Mouse (Mus musculus) limb, embryonic 11.5 days (tissue): ENCODE measurements around the gene Ppp1cb. TPM values are rescaled to one million over a fixed set of nuclear protein-coding genes. Genes with fewer than 3 reads are reported as not detected.

Source experiments
- ATAC-seq: fragments of 200-750 bp; cut with Nextera tagmentation; 2 replicates; pipeline ENCODE4 v1.8.0; 2017; ENCODE audit warnings: low read depth; ENCODE audit not compliant: insufficient number of reproducible peaks, low FRiP score, low TSS enrichment
- DNase-seq: peaks from one replicate; pipeline ENCODE4 v3.0.0-alpha.2; 2015; ENCODE audit warnings: low spot score
- H3K27ac ChIP-seq: fragments of 300-500 bp; sonication (generic); replicated peaks from 2 replicates; pipeline ENCODE4 v1.5.1; 2014; ENCODE audit warnings: low read depth, mild to moderate bottlenecking, low read length
- H3K27me3 ChIP-seq: fragments of 300-500 bp; sonication (generic); 2 replicates; pipeline ENCODE4 v1.6.1; 2014; ENCODE audit warnings: mild to moderate bottlenecking, low read length, mixed read lengths; ENCODE audit not compliant: control insufficient read depth, insufficient read depth
- H3K36me3 ChIP-seq: fragments of 300-500 bp; sonication (generic); 2 replicates; pipeline ENCODE4 v1.6.1; 2014; ENCODE audit warnings: mild to moderate bottlenecking, low read length, moderate library complexity, mixed read lengths; ENCODE audit not compliant: control insufficient read depth, insufficient read depth
- H3K4me1 ChIP-seq: fragments of 300-500 bp; sonication (generic); 2 replicates; pipeline ENCODE4 v1.6.1; 2014; ENCODE audit warnings: low read length, mixed read lengths; ENCODE audit not compliant: control insufficient read depth, insufficient read depth
- H3K4me2 ChIP-seq: fragments of 300-500 bp; sonication (generic); 2 replicates; pipeline ENCODE4 v1.6.1; 2014; ENCODE audit warnings: low read depth, mild to moderate bottlenecking, moderate library complexity; ENCODE audit not compliant: severe bottlenecking
- H3K4me3 ChIP-seq: fragments of 300-500 bp; sonication (generic); 2 replicates; pipeline ENCODE4 v1.5.1; 2014; ENCODE audit warnings: low read depth, low read length
- H3K9ac ChIP-seq: fragments of 300-500 bp; sonication (generic); 2 replicates; pipeline ENCODE4 v1.6.1; 2014; ENCODE audit warnings: mild to moderate bottlenecking, low read length
- H3K9me3 ChIP-seq: fragments of 300-500 bp; sonication (generic); 2 replicates; pipeline ENCODE4 v1.6.1; 2016; ENCODE audit warnings: low read length; ENCODE audit not compliant: control insufficient read depth
- WGBS: fragments of 180-500 bp; shearing (Covaris S2); extraction: QIAGEN DNeasy Blood & Tissue Kit; methylation state at CpG from one replicate; pipeline ENCODE4 v1.1.7; 2014; 5-methylcytosine and 5-hydroxymethylcytosine counted together
- polyA plus RNA-seq: library from polyadenylated mRNA; unstranded; fragments of >200 nt; fragmentation: Nextera tagmentation; extraction: Ambion mirVana; gene quantifications from 2 replicates; pipeline ENCODE4 v1.2.1, GENCODE M21; 2014

Ppp1cb gene
- polyA plus RNA-seq, 1 experiment from 2014 or later: 250 TPM

GRCm38 (mm10) chr5:32437901-32438563, 20.6 kb upstream of the Ppp1cb start:
- no peaks in the 10 kb centered on the region for H3K27me3 ChIP-seq
- no peaks in the 10 kb centered on the region for H3K9me3 ChIP-seq
- no peak overlapping the region for H3K4me2 ChIP-seq
- H3K4me1 ChIP-seq: no peaks in the 10 kb centered on the region
- no peaks in the 10 kb centered on the region for H3K36me3 ChIP-seq
- 61% methylated on average over 4 of the region's 5 CpGs for WGBS
- DNase-seq (no peak), ATAC-seq (no peak)
- H3K4me3 ChIP-seq: no peak overlapping the region
- H3K27ac ChIP-seq: no peak overlapping the region
- H3K9ac ChIP-seq: no peak overlapping the region

- no peak overlapping the region for H3K9ac ChIP-seq
- no peak for ATAC-seq
- H3K4me3 ChIP-seq: no peak overlapping the region
- no peak overlapping the region for H3K4me2 ChIP-seq
- no peaks in the 10 kb centered on the region for H3K9me3 ChIP-seq
- DNase-seq: no peak
- H3K27ac ChIP-seq: no peak overlapping the region
- H3K36me3 ChIP-seq: no peaks in the 10 kb centered on the region
- H3K4me1 ChIP-seq: no peaks in the 10 kb centered on the region
- 73% methylated on average over 2 of the region's 2 CpGs for WGBS
- no peaks in the 10 kb centered on the region for H3K27me3 ChIP-seq
Observed at GRCm38 (mm10) chr5:32438564-32438922, 20.1 kb upstream of the Ppp1cb start.

GRCm38 (mm10) chr5:32441336-32441735, 17.3 kb upstream of the Ppp1cb start:
- no peaks in the 10 kb centered on the region for H3K36me3 ChIP-seq
- no peaks in the 10 kb centered on the region for H3K27me3 ChIP-seq
- H3K9me3 ChIP-seq: no peaks in the 10 kb centered on the region
- no peak overlapping the region for H3K4me3 ChIP-seq
- H3K9ac ChIP-seq: no peak overlapping the region
- DNase-seq (no peak), ATAC-seq (no peak)
- H3K4me1 ChIP-seq: no peaks in the 10 kb centered on the region
- WGBS: 78% methylated on average over 3 of the region's 3 CpGs
- H3K4me2 ChIP-seq: no peak overlapping the region
- H3K27ac ChIP-seq: no peak overlapping the region

- H3K27ac ChIP-seq: no peak overlapping the region
- no peak overlapping the region for H3K4me2 ChIP-seq
- 87% methylated on average over 4 of the region's 4 CpGs for WGBS
- H3K4me3 ChIP-seq: no peak overlapping the region
- no peak overlapping the region for H3K9ac ChIP-seq
- no peaks in the 10 kb centered on the region for H3K4me1 ChIP-seq
- H3K9me3 ChIP-seq: no peaks in the 10 kb centered on the region
- H3K36me3 ChIP-seq: no peaks in the 10 kb centered on the region
- DNase-seq (no peak), ATAC-seq (no peak)
- H3K27me3 ChIP-seq: no peaks in the 10 kb centered on the region
Observed at GRCm38 (mm10) chr5:32441992-32442575, 16.6 kb upstream of the Ppp1cb start.

GRCm38 (mm10) chr5:32443906-32444305, 14.7 kb upstream of the Ppp1cb start:
- WGBS: 87% methylated on average over 3 of the region's 3 CpGs
- Histone ChIP-seq H3K27ac (no peak overlapping the region), H3K4me3 (no peak overlapping the region), H3K27me3 (no peaks in the 10 kb centered on the region), H3K4me2 (no peak overlapping the region), H3K36me3 (no peaks in the 10 kb centered on the region), H3K9me3 (no peaks in the 10 kb centered on the region), H3K4me1 (no peaks in the 10 kb centered on the region), H3K9ac (no peak overlapping the region)
- ATAC-seq (no peak), DNase-seq (no peak)

GRCm38 (mm10) chr5:32445287-32445921, 13.2 kb upstream of the Ppp1cb start:
- H3K4me2 ChIP-seq: no peak overlapping the region
- H3K36me3 ChIP-seq: no peaks in the 10 kb centered on the region
- H3K9ac ChIP-seq: no peak overlapping the region
- H3K27ac ChIP-seq: no peak overlapping the region
- no peak overlapping the region for H3K4me3 ChIP-seq
- H3K27me3 ChIP-seq: no peaks in the 10 kb centered on the region
- ATAC-seq: no peak
- 45% methylated on average over 11 of the region's 11 CpGs for WGBS
- DNase-seq: no peak
- no peaks in the 10 kb centered on the region for H3K4me1 ChIP-seq
- no peaks in the 10 kb centered on the region for H3K9me3 ChIP-seq

- Histone ChIP-seq H3K36me3 (no peaks in the 10 kb centered on the region), H3K27ac (no peak overlapping the region), H3K4me2 (no peak overlapping the region), H3K27me3 (no peaks in the 10 kb centered on the region), H3K9ac (no peak overlapping the region), H3K4me3 (no peak overlapping the region), H3K4me1 (no peaks in the 10 kb centered on the region), H3K9me3 (no peaks in the 10 kb centered on the region)
- 0 out of 2 replicates have a peak, but pooled peaks have one; percentile 31 for ATAC-seq
- DNase-seq: no peak
- WGBS: 50% methylated on average over 5 of the region's 5 CpGs
Observed at GRCm38 (mm10) chr5:32446394-32446793, 12.2 kb upstream of the Ppp1cb start.

GRCm38 (mm10) chr5:32446810-32447209, 11.8 kb upstream of the Ppp1cb start:
- no peaks in the 10 kb centered on the region for H3K27me3 ChIP-seq
- H3K4me2 ChIP-seq: no peak overlapping the region
- H3K4me3 ChIP-seq: no peak overlapping the region
- H3K9me3 ChIP-seq: no peaks in the 10 kb centered on the region
- ATAC-seq (no peak), DNase-seq (no peak)
- H3K4me1 ChIP-seq: no peaks in the 10 kb centered on the region
- H3K36me3 ChIP-seq: no peaks in the 10 kb centered on the region
- no peak overlapping the region for H3K9ac ChIP-seq
- no peak overlapping the region for H3K27ac ChIP-seq
